Mouse (Mus musculus) layer of hippocampus, adult 6 months (tissue): ENCODE results near the gene Asap3. TPM values are rescaled to one million over a fixed set of nuclear protein-coding genes. Genes with fewer than 3 reads are reported as not detected.

Experiments
- long read RNA-seq, 2 experiments: library from polyadenylated mRNA; unstranded; transcript quantifications; one replicate each; pipeline ENCODE4 v2.0.0; 2019 to 2020
- polyA plus RNA-seq: library from polyadenylated mRNA; unstranded; fragments of <200 nt; fragmentation: Nextera tagmentation; gene quantifications from 2 replicates; pipeline ENCODE4 v1.2.3, GENCODE M21; 2021

The Asap3 gene
- polyA plus RNA-seq, result 0.44 TPM in 2 replicates
- long read RNA-seq, experiment 1, full-length matches to known transcripts, result 1 of 1 reads
- long read RNA-seq, experiment 1, partial matches to known transcripts, result 0 of 1 reads
- long read RNA-seq, experiment 1, other reads (novel, unspliced or antisense), result 0 of 1 reads
- long read RNA-seq, experiment 2, full-length matches to known transcripts, result 6 of 11 reads
- long read RNA-seq, experiment 2, partial matches to known transcripts, result 3 of 11 reads
- long read RNA-seq, experiment 2, other reads (novel, unspliced or antisense), result 2 of 11 reads

GRCm38 (mm10) chr4:136206033-136206893 is at the start of gene Asap3:
Asap3 (plus strand) TSS chr4:136206365.

DNA sequence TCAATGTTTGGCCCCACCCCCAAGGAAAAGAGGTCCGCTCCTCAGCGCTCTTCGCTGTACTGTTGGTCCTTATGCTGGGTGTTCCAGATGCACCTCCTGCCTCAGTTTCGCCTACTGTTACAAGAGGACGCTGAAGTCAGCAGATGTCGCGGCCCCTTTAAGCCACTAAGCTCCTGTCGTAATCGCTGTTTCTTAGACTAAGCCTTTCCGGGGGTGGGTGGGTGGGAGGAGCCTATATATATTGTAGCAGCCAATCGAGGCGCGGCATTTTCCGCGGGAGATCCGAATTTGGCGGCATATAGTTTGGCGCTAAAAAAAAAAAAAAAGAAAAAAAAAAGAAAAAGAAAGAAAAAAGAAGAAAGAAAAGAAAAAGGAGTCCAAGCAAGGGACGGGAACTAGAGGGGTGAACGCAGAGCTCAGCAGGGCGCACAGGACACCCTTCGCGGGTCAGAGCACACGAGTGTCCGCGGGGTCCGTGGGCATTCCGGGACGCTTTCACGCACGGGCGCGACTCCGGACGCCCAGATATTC is 34.1 kb upstream of the Asap3 start, which contains the start of gene E2f2:
TSS of gene E2f2 (plus strand) at position 384 of the 531 bp plus-strand sequence.

DNA sequence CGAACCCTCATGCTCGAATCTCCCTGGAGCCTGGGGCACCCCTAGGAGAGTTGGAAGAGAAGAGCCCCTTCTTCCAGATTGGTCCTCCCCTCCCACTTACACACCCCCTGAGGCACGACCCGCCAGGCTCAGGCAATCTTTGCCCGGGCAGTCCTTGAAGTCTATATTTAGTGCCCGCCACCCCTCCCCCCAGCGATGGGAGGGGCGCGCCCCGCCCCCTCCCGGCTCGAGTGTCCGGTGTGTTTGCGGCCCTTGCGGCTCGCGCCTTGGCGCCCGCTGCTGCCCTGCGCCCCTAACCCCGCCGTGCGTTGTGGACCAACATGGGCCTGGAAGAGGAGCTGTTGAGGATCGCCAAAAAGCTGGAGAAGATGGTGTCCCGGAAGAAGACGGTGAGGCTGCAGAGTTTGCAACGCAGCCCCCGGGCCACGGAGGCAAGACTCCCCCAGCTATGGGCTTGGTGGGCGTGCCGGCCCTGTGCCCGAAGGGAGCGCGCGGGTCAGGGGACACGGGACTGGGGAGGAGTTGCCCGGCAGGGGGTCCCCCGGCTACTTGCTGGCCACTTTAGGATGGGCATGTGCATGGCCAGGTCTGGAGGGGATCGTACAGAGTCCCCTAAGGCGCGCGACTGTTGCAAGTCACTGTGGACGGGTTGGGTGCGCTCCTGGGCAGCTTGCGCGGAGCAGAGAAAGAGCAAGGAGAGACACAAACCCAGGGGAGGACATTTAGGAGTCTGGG is 41.7 kb downstream of the Asap3 start, which contains the start of gene Tcea3:
TSS of gene Tcea3 (plus strand) at position 1 of the 735 bp plus-strand sequence.

DNA sequence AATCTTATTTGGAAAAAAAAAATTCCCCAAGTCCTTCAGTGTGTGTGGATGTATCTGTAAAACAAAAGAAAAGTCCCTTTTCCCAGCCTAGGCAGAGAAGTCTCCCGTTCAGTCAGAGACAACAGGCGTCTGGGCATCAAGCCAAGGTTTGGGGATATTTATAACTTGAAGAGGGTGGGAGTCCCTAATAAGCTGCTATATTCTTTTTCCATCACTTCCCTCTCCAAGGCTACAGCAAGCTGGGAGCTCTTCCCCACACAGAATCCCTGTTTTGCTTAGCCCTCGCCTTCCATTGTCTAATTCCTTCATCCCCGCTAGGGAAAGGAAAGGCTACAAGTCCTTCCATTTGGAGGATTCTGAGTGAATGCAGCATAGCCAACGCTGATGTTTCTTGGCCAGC is 78.3 kb downstream of the Asap3 start, which contains the start of gene Zfp46:
TSS of gene Zfp46 (plus strand) at position 229 of the 400 bp plus-strand sequence.

Other genes starting within 250 kb of the Asap3 start
- 14.0 and 14.2 TPM in 2 replicates for gene Gale, start 242.6 kb upstream of the Asap3 start, polyA plus RNA-seq
- gene Lypla2, start 233.7 kb upstream of the Asap3 start, polyA plus RNA-seq, result 49.0 and 59.9 TPM in 2 replicates
- gene Pithd1, start 219.1 kb upstream of the Asap3 start, polyA plus RNA-seq, result 161 and 175 TPM in 2 replicates
- 8.5 and 9.6 TPM in 2 replicates for gene Eloa, start 184.6 kb upstream of the Asap3 start, polyA plus RNA-seq
- gene Rpl11, start 152.9 kb upstream of the Asap3 start, polyA plus RNA-seq, result 1,225 and 1,420 TPM in 2 replicates
- gene Id3, start 62.9 kb upstream of the Asap3 start, polyA plus RNA-seq, result 122 and 159 TPM in 2 replicates
- gene E2f2, start 34.0 kb upstream of the Asap3 start, polyA plus RNA-seq, result 0.23 and 0.25 TPM in 2 replicates
- 1.3 and 4.7 TPM in 2 replicates for gene Tcea3, start 41.4 kb downstream of the Asap3 start, polyA plus RNA-seq
- 8.8 and 9.9 TPM in 2 replicates for gene Zfp46, start 78.3 kb downstream of the Asap3 start, polyA plus RNA-seq
- gene Hnrnpr, start 104.6 kb downstream of the Asap3 start, polyA plus RNA-seq, result 79.1 and 84.7 TPM in 2 replicates
- gene Htr1d, start 217.2 kb downstream of the Asap3 start, polyA plus RNA-seq, result 0.16 and 0.62 TPM in 2 replicates